Mouse (Mus musculus) mouse trophoblast stem cell (cell line): ENCODE measurements around the gene Tjp2.
"Not testable (repeated sequence)": the region's sequence is repeated elsewhere in the genome, so short reads cannot be mapped to it uniquely, and the experiment has no call there.

Experiments used
- in situ Hi-C, 2 experiments: fragments of 300-500 bp; cut with MseI, MboI; formaldehyde crosslinking; loops; 2 replicates in 1 of 2; 3 replicates in 1 of 2; pipeline ENCODE4 v1.15.1; 2025

The Tjp2 gene

DNA sequence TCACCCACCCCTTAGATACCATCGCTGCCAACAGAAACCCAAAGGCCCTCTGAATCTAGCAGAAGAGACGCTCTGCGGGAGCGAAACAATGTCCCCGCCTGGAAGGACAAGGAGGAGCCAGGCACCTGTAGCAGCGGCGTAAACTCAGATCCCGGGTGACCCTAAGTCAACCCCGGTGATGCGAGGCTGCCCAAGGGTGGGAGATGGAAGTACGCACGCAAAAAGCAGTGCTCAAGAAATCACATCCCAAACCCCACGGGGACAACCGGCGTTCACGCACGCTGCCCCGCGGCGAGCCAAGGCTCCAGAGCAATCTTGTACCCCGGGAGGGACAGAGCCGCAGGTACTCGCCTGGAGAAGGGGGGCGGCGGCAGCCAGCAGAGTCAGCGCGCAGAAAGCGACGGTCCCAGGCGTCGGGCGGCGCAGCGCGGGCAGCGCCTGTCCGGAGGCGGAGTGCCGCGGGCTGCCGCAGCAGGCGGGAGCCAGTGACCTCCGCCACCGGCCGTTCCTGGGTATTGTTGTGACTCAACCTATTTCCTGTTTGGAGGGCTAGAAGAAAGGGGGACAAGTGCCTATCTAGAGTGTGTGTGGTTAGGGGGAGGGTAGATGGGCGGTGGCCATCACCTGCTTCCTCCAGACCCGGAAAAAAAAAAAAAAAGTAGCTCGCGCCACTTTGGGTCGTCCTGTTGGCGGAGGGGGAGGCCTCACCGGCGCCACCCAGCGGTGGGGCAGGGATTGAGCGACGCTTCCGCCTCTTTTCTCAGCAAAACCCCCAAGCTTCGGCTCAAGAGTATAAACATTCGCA, at the start of gene Tjp2:
Gene Tjp2 (minus strand): TSS at position 531 of the 805 bp plus-strand sequence.
- in situ Hi-C loops = no loop called here

DNA sequence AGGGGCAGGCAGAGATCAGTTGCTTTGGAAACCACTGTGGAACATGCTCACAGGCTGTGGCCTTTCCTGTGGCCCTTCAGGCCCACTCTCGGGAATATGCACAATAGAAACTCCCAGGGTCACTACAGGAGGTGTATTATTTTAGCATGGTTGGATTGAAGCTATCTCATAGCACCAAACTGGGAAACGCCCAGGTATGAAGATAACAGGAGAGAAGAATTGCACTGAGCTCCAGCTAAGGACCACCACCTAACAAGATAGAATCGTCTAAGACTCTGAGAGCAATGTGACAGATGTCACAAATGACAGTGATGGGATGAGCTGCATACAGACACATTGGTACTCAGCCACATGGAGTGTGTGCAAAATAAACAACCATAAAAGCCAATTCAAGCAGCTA, 49.5 kb upstream of the Tjp2 start:
- in situ Hi-C loops = loop anchor here in 1 of 2 experiments (25.0 kb wide), 1 partner anchor 412 kb away; no protein-coding TSS in a partner anchor

DNA sequence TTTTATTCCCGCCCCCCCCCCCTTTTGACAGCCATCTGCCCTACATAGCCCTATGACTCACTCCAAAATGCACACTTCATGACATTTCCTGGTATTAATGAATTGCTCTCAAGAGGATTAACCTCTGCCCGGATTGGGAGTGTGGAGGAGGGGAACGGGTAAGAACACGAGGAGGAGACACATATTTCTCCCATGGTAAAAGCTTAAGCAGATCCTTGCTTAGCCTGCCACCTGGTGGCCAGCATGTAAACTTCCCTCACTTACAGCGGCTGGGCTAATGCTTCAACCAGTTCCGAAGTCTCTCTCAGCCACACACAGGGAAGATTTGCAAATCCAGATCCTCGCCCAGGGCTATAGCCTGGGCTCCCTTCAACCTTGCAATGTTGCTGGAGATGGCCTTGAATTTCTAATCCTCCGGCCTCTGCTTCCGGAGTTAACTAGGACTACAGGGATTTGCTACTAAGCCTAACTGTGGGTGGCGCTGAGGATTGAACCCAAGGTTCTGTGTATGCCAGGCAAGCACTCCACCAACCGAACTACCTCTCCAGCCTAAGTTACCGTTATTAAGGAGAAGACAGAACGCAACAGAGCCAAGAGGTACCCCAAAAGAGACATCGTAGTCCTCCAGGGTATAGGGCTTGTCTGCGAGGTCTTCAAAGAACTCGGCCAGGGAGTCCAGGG, 47.1 kb upstream of the Tjp2 start:
- in situ Hi-C loops = loop anchor here in 1 of 2 experiments (25.0 kb wide), 1 partner anchor 410 kb away; no protein-coding TSS in a partner anchor

DNA sequence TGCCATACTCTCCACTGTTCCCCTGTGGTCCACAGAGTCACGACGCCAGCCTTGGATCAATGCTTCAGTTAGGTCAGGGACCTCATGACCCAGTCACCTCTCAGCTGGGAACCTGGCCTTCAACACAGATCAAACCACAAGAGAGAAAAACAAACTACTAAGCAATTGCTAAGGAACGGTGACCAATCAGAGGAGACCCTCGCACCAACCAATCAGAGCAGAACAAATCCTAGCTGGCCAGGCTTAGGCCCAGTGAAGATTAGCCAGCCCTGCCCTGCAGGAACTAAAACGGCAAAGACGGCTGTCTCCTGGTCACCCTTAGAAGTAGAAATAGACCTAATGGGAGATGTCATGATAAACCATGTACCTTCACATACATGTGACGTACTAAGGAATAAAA, 46.5 kb upstream of the Tjp2 start:
- in situ Hi-C loops = loop anchor here in 1 of 2 experiments (25.0 kb wide), 1 partner anchor 409 kb away; no protein-coding TSS in a partner anchor

DNA sequence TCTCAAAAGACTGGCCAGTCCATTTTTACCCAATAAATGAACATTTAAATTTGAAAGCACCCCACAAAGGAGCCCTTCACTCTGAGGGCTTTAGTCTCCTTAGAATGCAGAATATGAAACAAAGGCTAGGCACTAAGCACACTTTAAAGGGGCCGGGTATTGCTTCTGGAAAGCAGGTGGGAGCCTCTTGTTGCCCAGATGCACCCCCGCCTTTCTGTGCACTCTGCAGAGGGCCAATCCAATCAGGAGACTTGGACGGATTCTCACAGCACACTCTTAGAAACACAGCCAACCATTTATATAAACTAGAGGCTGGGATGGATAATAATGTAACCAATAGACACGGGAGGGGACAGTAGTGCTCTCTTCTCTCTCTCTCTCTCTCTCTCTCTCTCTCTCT, 43.7 kb upstream of the Tjp2 start:
- in situ Hi-C loops = loop anchor here in 1 of 2 experiments (25.0 kb wide), 1 partner anchor 406 kb away; no protein-coding TSS in a partner anchor

DNA sequence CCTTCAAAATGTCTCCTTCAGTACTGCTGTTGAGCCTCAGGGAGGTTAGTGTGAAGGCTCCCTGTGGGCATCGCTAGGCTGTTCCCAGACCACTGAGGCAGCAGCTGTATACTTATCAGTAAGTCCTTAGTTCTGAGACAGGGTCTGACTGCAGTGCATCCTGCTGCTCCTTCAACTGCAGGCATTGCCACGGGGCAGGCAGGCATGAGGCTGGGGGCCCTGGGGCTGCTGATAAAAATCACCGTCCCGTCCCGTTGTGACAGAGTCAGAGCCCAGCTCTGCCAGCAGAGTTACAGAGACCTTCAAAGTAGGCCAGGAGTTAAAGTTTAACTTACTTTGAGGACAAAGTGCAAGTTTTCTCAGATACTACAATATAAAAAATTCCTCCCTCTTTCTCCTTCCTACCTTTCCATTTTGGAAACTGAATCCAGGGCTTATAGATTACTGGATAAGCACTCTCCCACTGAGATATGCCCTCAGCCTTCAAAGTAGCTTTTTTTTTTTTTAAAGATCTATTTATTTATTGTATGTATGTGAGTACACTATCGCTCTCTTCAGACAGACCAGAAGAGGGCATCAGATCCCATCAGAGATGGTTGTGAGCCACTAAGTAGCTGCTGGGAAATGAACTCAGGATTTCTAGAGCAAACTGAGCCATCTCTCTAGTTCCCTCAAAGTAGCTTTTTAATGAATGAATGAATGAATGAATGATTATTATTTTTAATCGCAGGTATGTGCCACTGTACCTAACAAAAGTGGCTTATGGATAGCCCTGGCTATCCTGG, 41.4 kb upstream of the Tjp2 start:
- in situ Hi-C loops = loop anchor here in 1 of 2 experiments (25.0 kb wide), 1 partner anchor 404 kb away; no protein-coding TSS in a partner anchor

DNA sequence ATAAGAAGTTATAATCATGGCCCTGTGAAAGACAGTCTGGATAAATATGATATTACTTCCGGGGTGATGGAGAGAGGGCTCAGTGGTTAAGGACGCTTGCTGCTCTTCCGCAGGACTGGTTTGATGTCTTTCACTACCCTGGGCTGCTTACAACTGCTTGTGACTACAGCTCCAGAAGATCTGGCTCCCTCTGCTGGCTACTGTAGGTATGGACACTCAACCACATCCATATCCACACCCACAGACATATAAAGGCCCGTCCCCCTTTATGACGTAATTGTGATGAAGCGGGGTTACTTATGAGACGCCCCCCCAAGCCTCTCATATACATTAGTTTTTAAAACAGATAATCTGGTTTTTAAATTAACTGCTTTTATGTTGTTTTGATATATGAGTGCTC, 40.2 kb upstream of the Tjp2 start:
- in situ Hi-C loops = loop anchor here in 1 of 2 experiments (25.0 kb wide), 1 partner anchor 403 kb away; no protein-coding TSS in a partner anchor

DNA sequence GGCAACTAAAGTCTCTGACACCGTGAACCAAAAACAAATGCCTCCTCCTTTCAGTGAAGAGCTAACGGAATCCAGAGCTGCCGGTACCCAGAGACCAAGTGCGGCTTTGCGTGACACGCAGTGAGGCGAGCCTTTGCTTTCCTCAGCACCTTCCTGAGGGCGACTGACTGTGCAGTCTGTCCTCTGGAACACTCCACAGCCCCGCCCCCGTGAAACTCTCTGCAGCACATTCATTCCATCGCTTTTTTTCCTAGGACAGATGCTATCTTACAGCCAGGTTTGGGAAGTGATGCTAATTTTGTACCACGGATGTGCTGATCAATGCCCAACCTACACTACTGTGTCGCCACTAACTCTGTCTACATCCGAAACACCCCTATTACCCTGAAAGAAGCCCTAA, 37.9 kb upstream of the Tjp2 start:
- in situ Hi-C loops = loop anchor here in 1 of 2 experiments (25.0 kb wide), 1 partner anchor 400 kb away; no protein-coding TSS in a partner anchor

DNA sequence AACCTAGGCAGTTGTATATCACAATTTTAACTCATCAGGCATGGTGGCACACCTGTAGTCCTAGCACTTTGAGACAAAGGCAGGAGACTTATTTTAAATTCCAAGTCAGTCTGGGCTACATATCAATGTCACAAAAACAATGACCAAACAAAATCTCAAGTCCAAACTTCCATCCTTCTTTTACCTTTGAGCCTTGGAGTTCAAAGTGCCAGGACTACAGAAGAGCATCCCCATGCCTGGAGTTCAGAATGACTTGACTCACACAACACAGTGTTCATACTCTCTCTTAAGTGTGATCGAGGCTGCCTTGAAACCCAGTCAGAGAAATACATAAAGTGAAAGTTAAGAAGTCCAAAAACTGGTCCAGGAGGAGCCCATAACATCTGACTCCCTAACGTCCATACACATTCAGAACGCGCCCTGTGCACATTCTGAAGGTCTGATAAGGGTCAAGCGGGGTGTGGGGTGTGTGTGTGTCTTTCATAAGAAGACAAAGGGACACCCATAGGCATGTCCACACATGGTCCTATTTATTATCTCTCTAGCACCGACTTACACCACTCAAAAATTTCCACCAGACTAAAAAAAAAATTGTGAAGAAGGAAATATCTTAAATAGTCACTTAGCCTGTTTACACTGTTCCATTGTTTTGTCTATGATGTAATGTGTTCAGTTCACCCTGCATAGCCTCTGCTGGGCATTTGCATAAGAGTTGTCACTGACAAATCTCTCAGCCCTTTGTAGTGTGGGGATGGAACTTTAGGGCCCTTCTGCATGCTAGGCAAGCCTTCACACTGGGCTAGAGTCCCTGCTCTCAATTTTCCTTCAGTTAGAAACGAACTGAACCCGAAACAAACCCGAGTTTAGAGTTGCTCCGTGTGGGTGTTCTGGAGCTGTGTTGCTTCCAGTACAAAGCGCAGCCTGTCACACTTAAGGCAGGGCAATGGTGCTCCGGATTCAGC, 34.8 kb upstream of the Tjp2 start:
- in situ Hi-C loops = loop anchor here in 1 of 2 experiments (25.0 kb wide), 1 partner anchor 397 kb away; no protein-coding TSS in a partner anchor

DNA sequence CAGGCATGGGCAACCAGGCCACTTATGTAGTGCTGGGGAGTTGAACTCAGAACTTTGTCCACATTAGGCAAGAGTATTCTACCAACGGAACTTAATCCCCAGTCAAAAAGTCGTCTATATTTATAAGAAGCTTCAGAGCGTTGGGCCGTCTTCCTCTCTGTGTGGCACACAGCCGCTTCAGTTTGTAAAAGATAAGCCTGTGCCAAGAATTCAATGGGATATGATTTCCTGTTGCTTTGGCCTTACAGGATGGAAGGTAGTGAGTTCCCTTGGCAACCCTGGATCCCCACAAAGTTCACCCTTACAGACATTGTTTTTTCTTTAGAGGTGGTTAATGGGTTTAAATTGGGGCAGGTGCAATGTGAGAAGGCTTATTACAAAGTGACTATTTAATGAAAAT, 33.5 kb upstream of the Tjp2 start:
- in situ Hi-C loops = loop anchor here in 1 of 2 experiments (25.0 kb wide), 1 partner anchor 396 kb away; no protein-coding TSS in a partner anchor

DNA sequence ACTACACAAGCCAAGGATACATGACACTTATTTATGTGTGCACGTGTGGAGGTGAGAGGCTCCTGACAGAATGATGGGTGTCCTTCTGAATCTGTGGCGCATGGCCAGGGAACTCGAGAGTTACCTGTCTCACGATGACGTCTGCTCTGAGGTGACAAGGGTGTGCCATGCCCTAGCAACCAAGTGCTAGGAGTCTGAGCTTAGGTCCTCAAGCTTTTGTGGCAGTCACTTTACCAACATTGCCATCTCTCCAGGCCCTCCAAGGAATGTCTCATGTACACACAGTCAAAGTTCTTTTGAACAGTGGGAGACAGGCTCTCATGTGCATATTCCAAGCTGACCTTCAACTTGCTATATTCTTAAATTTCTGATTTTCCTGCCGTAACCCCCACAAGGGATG, 33.1 kb upstream of the Tjp2 start:
- in situ Hi-C loops = loop anchor here in 1 of 2 experiments (25.0 kb wide), 1 partner anchor 396 kb away; no protein-coding TSS in a partner anchor

DNA sequence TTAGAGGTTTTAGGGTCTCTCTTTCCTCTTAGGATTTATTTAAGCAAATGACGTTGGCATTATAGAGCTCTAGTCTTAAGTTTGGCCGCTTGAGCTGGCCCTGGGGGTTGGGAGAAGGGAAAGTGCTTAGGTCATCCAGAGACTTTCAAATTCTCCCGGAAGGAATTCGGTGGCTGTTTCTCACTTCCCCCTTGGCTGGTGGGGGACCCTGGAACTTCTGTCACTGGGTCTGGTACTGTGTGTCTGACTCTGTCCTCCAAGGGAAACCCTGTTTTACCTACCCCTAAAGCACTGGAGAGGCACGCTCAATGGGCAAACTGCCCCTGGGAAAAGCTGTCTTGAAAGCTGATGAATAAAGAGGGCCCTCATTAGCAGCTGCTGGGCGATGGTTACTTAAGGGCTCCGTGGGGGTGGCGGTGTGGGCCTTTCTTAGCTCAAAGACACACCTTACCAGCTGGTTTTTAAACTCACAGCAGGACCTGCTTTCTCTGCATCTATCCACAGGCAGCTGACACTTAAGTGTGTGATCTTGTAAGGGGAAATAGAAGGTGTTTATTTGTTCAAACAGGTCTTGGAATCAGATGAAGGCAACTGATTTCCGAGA, 28.9 kb upstream of the Tjp2 start:
- in situ Hi-C loops = loop anchor here in 1 of 2 experiments (25.0 kb wide), 1 partner anchor 391 kb away; no protein-coding TSS in a partner anchor

DNA sequence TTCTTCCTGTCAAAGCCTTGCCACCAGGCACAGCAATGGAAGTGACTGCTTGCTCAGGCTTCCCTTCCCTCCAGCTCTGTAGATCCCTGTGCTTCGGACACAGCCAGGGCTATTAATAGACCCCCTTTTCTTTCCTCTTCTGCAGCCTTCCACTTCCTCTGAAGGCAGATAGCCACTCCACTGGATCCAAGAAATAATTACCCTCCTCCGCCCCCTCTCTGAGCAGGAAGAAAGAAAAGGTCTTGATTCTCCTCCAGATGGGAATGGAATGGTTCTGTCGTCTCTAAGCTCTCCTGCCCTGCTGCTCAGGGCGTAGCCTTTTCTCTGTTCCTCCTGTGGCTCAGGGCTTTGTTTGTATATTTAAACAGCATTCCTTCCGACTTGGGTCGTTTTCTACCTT, 27.0 kb upstream of the Tjp2 start:
- in situ Hi-C loops = loop anchor here in 1 of 2 experiments (25.0 kb wide), 1 partner anchor 390 kb away; no protein-coding TSS in a partner anchor

DNA sequence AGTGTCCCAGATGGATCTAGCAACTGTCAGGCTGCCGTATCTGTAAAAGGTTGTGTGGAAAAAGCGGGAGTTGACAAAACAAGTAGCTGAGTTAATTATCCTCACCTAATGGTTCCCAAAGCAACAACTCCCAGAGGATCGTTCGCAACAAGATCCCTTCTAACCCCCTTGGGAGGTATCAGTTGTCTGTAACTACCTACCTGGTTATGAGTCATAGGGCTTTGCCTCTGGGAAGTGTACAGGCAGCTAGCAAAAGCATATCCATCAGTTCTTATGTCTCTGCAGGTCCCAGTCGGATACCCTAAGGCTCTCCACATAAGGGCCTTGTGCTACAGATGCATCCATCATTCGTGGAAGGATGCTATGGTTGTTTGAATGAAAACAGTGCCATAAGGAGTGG, 18.5 kb upstream of the Tjp2 start:
- in situ Hi-C loops = no loop called here

DNA sequence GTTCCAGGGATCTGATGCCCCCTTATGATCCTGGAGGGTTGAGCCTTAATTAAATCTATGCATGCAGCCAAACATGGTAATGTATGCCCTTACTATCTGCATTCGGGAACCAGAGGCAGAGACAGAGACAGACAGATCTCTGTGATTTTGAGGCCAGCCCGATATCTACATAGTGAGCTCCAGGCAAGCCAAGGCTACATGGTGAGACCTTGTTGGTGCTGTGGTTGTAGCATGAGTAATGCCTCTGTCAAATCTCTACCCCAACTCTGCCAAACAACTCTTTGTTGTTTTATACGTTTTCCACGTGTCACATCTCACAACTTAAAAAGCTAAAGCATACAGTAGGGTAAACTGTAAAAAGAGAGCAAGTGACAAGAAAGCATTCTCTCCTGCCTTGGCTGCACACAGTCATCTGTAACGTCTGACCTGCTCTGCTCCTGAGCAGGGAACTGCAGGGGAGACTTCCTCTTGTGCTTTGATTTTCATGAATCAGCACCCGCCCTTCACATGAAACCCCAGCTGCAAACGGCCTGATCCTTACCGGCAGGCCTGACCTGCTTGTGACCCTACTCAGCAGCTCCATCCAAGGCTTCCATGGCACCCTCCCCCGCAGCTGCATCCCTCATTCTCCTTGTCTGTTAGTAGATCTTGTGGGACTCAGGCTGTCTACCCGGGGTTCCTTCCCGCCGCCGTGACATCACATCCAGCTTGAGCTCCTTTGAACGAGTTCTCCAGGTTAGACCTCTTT, 17.1 kb upstream of the Tjp2 start:
- in situ Hi-C loops = no loop called here

DNA sequence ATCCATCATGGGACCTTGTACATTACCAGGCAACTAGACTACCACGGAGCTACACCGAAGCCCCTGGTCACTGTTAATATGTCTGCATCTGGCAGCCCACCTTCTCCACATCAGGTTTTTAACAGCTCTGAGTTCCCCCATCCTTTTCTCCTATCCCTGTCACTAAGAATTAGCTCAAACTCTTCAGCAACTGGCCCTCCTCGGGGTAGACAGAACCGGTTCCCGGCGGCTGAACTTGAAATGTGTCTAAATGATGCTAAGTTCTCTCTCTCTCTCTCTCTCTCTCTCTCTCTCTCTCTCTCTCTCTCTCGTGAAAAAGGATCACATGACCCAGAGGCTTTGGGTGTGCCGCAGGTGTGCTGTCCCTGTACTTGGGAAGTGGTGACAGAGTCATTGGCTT, 16.4 kb upstream of the Tjp2 start:
- in situ Hi-C loops = no loop called here

DNA sequence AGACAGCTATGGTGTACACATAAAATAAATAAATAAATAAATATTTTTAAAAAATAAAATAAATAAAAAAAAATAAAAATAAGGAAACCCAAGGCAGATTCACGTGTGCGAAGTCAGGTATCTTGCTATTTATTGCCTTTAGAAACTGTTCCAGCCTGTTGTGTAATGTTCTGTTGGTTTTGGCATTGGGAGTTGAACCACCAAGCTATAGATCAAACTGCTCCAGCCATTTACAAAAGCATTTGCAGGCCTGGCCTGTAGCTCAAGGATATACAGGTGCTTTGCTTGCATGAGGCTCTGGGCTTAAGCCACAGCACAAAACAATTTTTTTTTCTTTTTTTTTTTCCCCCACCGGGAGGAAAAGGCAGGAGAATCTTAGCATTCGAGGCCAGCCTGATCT, 13.2 kb upstream of the Tjp2 start:
- in situ Hi-C loops = no loop called here

DNA sequence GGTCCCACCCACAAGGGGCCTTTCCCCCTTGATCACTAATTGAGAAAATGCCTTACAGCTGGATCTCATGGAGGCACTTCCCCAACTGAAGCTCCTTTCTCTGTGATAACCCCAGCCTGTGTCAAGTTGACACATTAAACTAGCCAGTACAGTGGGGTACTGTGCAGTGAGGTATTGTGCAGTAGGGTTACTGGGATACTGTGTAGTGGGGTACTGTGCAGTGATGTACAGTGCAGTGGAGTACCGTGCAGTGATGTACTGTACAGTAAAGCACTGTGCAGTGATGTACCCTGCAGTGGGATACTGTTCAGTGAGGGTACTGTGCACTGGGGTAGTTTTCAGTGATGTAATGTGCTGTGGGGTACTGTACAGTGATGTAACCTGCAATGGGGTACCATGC, 7.5 kb upstream of the Tjp2 start:
- in situ Hi-C loops = not testable (repeated sequence)

DNA sequence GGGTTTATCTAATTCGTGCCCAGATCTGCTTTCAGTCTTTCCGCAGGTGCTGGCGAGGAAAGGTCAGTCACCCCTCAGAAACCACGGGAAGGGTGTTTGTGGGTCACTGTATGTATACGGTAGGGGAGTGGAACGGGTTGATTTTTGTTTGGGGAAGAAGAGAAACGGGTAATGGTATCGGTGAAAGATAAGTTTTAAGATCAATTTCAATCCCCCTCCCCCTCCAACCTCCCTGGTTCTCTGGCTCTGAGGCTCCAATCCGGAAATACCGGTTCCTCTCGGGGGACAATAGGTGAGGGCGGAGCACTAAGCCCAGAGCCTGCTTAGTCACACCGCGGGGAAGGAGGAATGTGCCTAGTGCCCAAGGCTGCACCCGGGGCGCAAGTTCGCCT, 471 bp upstream of the Tjp2 start:
- in situ Hi-C loops = no loop called here
